Mouse (Mus musculus) c-Kit-positive CD71-positive TER-119-positive erythroid progenitor cells, embryonic 14.5 days (primary cell): ENCODE measurements around the gene Nudt4.

Experiments
- DNase-seq: peaks from one replicate; pipeline ENCODE4 v3.0.0-alpha.2; 2013; ENCODE audit warnings: low spot score

The Nudt4 gene

GRCm38 (mm10) chr10:95539260-95539659 is 24.7 kb downstream of the Nudt4 start:
- DNase-seq, result no peak

- no peak for DNase-seq
Measured at GRCm38 (mm10) chr10:95536222-95536541, 27.8 kb downstream of the Nudt4 start.

- no peak for DNase-seq
Measured at GRCm38 (mm10) chr10:95535399-95536221, 28.3 kb downstream of the Nudt4 start.

- no peak for DNase-seq
Measured at GRCm38 (mm10) chr10:95533382-95533781, 30.6 kb downstream of the Nudt4 start.

- DNase-seq, result no peak
Measured at GRCm38 (mm10) chr10:95532916-95533315, 31.0 kb downstream of the Nudt4 start.

- no peak for DNase-seq
Measured at GRCm38 (mm10) chr10:95530551-95531121, 33.3 kb downstream of the Nudt4 start.

- DNase-seq, result no peak
Measured at GRCm38 (mm10) chr10:95526495-95527122, 37.3 kb downstream of the Nudt4 start.

- DNase-seq, result no peak
Measured at GRCm38 (mm10) chr10:95525871-95526270, 38.1 kb downstream of the Nudt4 start.

GRCm38 (mm10) chr10:95525037-95525675 is 38.8 kb downstream of the Nudt4 start:
- DNase-seq, result no peak

GRCm38 (mm10) chr10:95517656-95518055 is 46.3 kb downstream of the Nudt4 start:
- DNase-seq, result no peak

- DNase-seq, result peak; percentile 32
Measured at GRCm38 (mm10) chr10:95515293-95515931, 48.5 kb downstream of the Nudt4 start.

- peak; percentile 90 for DNase-seq
Measured at GRCm38 (mm10) chr10:95514656-95515292, 49.2 kb downstream of the Nudt4 start, which contains the start of gene Ube2n. TSS of gene Ube2n (plus strand) at chr10:95515145.

- DNase-seq, result no peak
Measured at GRCm38 (mm10) chr10:95513768-95514556, 50.0 kb downstream of the Nudt4 start.

- no peak for DNase-seq
Measured at GRCm38 (mm10) chr10:95512635-95513034, 51.3 kb downstream of the Nudt4 start.

- no peak for DNase-seq
Measured at GRCm38 (mm10) chr10:95509263-95509662, 54.7 kb downstream of the Nudt4 start.

GRCm38 (mm10) chr10:95508793-95509192 is 55.2 kb downstream of the Nudt4 start:
- DNase-seq, result no peak

GRCm38 (mm10) chr10:95508126-95508525 is 55.8 kb downstream of the Nudt4 start:
- no peak for DNase-seq

- no peak for DNase-seq
Measured at GRCm38 (mm10) chr10:95504341-95504740, 59.6 kb downstream of the Nudt4 start.

GRCm38 (mm10) chr10:95503443-95504235 is 60.3 kb downstream of the Nudt4 start:
- DNase-seq, result no peak

- DNase-seq, result peak; percentile 77
Measured at GRCm38 (mm10) chr10:95501463-95502081, 62.4 kb downstream of the Nudt4 start, which contains the start of gene Mrpl42. TSS of gene Mrpl42 (minus strand) at chr10:95501940.
